Mouse (Mus musculus) olfactory bulb, adult 2 months (tissue): ENCODE measurements around the gene Bcl2l1.

Experiments used
- CTCF ChIP-seq: fragments of 200-500 bp; IDR thresholded peaks from 2 replicates; pipeline ENCODE4 v1.5.1; 2012; ENCODE audit warnings: low read depth, mild to moderate bottlenecking, low read length, moderate library complexity; ENCODE audit not compliant: insufficient read depth
- POLR2A ChIP-seq: fragments of 200-500 bp; IDR thresholded peaks from 2 replicates; pipeline ENCODE4 v1.6.1; 2012; ENCODE audit warnings: mild to moderate bottlenecking, low read depth, low read length, moderate library complexity; ENCODE audit not compliant: insufficient read depth

GRCm38 (mm10) chr2:152821566-152821965, 10.0 kb downstream of the Bcl2l1 start:
- no peak for TF ChIP-seq POLR2A
- TF ChIP-seq CTCF: no peak
